Mouse (Mus musculus): ENCODE results near the gene Tut4. TPM values are rescaled to one million over a fixed set of nuclear protein-coding genes. Genes with fewer than 3 reads are reported as not detected.

The Tut4 gene
- total RNA-seq, 4 experiments from 2014 or later = 22.8 to 56.4 (median 31.0) TPM

DNA sequence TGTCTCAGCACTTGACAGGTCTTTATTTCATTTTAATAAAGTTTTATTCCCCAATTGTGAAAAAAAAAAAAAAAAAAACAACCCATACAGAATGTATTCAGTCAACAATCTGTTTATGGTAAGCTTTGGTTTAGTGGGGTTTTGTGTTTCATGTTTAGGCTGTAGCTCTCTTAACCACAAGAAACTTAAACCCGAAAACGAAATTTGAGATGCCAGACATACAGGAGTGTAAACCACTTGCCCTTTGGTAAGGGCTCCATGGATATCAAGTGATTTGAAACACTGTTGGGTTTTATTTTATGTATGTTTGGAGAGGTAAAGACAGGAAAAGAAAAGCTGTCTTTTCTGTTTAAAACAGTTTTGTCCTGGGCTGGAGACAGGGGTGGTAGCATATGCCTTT, 80.5 kb downstream of the Tut4 start:
- no peak for DNase-seq

DNA sequence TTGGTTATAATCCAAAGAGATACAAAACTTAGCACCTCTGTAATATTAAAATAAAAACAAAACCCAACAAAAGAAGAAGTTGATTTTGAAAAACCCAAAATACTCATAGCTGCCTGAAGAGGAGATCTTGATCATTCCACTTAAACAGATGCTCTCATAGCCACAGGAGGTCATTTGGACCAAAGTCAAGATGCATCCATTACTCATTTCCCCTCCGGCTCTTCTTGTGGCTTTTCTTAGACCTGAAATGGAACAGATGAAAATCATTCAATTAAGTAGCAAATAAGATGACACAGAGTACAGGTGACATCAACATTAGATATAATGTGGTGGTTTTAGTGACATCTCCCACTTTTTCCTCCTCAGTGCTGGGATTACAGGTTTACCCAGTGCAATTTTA, 105.8 kb downstream of the Tut4 start:
- no peak for DNase-seq

DNA sequence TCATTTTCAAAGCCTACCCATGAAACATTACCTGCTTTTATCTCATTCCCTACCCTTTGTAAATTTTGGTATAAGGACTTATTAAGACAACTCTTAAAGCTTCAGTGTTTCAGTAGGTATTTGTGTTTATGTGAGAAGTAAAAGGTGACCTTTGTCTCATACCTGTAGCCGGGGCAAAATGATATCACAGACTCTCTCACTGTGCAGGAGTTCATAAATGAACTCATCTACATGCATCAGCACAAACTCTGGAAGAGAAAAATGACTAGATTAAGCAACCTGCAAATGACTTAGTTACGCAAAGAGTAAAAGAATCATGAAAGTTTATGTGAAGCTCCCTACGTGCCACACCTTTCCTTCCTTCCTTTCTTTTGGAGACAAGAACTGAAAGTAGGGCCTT, 113.4 kb downstream of the Tut4 start:
- no peak for DNase-seq

DNA sequence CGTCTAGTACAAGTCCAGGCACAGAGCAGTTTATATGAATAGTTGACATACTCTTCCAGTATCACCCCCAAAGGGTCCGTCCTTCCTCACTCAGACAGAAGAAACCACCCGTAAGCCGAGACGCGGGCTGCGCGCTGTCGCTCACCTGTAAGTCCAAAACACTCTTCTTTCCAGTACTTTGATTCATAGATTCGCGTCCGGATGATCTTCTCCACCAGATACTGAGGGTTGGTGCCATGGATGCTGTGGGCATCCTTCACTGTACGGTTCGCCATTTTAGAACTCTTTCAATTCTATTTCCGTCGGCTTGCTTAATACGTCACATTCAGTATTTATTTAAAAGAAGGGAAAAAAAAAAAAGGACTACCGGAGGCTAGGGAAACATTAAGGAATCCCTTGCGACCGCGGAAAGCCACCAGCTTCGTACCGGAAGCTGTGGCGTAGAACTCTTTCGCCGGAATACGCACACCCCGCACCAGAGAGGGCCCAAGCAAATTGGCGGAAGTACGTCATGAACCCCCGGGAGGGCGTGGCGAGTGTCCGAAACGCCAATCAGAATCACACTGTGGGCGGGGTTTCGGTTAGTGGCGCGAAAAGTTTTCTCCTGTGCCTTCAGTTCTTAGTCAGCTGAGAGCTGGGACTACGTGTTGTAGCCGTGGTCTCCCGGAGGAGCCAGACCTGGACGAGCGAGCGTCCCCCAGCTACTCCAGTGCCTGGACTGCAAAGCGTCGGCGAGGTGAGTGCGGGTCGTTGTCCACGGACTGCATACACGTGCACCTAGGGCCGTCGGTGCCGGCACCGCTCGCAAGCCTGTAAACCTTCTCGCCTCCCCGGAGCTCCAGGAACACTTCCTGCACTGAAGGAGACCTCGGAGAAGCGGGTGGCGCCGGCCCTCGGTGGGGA, 119.9 kb downstream of the Tut4 start, which contains the start of the genes Prpf38a and Orc1:
TSS of gene Prpf38a (minus strand) at position 497 of the 903 bp plus-strand sequence.
TSS of gene Orc1 (plus strand) at position 584 of the 903 bp plus-strand sequence.
- DNase-seq = peak; percentile 97

DNA sequence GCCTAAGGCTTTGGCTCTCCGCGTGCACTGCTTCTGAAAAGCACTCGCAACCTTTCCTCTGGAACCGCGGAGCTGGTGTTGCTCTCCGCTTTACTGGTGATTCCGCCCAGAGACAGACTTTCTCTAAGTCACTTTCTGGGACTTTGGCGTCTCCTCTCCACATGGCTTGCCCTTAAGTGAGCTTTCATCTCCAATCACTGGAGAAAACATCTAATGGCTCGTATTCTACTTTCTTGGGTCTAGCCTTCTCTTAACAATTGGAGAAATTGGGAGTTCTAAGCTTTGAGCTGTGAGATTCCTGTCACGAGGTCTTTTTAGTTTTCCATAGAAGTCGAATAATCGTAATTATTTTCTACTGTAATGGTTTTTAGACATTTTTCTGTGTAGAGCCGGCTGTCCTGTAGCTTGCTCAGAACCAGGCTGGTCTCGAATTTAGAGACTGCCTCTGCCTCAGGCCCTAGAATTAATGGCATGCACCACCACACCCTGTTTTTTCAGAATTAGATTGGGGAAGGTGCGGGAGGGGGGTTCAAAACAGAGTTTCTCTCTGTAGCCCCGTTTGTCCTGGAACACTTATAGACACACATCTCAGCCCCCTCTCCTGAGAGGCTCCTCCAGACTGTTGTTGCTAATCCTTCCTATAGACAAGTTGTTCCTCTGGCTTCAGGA, 120.7 kb downstream of the Tut4 start:
- no peak for DNase-seq

DNA sequence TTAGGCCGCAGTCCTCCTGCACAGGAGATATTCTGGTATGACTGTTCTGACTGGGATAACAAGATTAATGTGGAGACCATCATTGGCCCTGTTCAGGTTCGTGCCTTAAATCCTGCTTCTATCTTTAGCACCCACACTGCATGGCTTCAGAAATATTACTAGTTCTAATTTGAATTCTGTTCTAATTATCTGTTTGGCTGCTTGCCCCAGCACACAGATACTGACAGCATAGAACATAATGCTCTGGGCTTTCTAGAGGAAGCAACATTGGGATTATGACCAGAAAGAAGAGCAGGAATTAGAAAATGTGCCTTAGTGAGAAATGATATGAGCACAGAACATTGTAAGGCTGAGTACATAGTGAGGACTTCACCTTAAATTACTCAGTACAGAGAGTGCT, 134.2 kb downstream of the Tut4 start:
- no peak for DNase-seq

DNA sequence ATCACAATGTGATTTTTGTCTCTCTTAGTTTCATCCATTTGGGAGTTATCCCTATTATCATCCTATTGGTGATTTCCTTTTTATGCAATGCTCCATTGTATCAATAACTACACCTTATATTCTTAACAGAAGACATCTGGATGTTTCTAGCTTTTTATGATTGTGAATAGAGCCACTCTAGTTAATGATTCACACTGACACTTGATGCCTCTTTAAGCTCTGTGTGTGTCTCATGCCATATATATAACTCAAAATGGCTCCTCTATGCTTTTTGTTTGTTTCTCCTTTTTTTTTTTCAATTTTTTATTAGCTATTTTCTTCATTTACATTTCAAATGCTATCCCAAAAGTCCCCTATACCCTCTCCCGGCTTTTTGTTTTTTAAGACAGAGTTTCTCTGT, 136.6 kb downstream of the Tut4 start:
- no peak for DNase-seq

DNA sequence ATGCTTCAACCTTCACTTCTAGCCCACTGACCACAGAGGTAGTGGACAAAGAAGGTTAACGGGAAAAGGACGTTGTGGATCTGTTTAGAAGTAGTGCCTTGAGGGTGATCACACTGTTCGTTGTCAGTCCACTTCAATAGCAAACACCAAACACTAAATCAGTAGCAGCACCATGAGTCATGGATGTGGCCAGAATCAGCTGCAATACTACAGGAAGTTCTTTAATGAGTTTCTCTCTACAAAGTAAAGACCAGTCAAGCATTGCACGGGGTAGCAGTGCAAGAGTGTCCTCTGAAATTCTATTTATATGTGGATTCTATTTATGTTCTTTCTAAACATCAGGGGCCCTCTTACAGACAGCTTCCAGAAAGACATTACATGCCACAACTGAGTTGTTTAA, 139.1 kb downstream of the Tut4 start:
- no peak for DNase-seq

DNA sequence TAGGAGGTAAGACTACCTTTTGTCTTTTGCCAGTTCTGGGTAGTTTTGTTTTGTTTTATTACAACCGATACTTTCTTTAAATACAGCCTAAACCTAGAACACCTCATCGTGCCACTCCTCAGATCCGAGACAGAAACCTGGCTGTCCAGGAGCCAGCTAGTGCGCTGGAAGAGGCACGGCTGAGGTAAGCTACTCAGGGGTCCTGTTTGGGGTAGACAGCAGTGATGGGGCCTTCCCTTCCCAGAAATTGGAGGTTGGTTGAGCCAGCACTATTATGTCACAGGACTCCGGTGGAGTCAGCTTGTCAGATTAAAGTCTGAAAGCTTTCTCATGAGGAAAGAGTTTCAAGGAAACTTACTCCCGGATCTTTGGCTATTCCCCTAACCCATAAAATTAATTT, 142.6 kb downstream of the Tut4 start:
- DNase-seq = no peak

DNA sequence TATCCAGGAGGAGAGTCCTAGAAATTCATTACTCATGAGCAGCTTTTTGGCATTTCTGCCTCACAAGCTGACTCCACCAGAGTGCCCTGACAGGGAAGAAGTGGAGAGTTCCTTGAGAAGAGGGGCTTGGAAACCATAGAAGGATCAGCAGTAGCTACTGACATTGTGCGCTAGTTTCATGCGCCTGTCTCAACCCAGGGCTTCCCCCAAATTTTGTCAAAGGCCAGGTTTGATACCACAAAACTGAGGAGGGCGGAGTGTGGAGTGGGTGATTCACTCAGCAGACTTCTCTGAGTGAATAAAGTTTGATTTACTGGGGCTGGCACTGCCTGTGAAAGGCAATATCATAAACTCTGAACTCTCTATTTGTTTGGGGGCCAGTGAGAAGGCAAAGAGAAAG, 149.4 kb downstream of the Tut4 start:
- DNase-seq = no peak

Other genes with a start within 250 kb of the Tut4 start
- gene Zyg11a, start 241.4 kb upstream of the Tut4 start, total RNA-seq (2022) = 1 to 10 TPM in 1 of 4 experiments, under 1 TPM in 3; 0.32 to 1.0 (median 0.73) TPM
- 10 to 100 TPM; 42.6 to 60.9 (median 46.0) TPM for gene Zyg11b, start 158.3 kb upstream of the Tut4 start, total RNA-seq (2022)
- gene Coa7, start 131.3 kb upstream of the Tut4 start, total RNA-seq (2022) = 10 to 100 TPM; 38.0 to 61.1 (median 44.6) TPM
- gene Shisal2a, start 76.1 kb upstream of the Tut4 start, total RNA-seq (2022) = 1 to 10 TPM; 4.6 to 8.5 (median 5.7) TPM
- 1 to 10 TPM; 5.5 to 8.7 (median 7.0) TPM for gene Gpx7, start 52.5 kb upstream of the Tut4 start, total RNA-seq (2022)
- 10 to 100 TPM; 24.1 to 31.1 (median 28.9) TPM for gene Prpf38a, start 119.9 kb downstream of the Tut4 start, total RNA-seq (2022)
- gene Orc1, start 120.0 kb downstream of the Tut4 start, total RNA-seq (2022) = under 1 TPM; 0.26 to 0.63 (median 0.33) TPM
- 10 to 100 TPM; 54.8 to 66.1 (median 59.4) TPM for gene Cc2d1b, start 160.5 kb downstream of the Tut4 start, total RNA-seq (2022)